Mouse (Mus musculus): ENCODE results near the gene Sh3bp4.

The Sh3bp4 gene

DNA sequence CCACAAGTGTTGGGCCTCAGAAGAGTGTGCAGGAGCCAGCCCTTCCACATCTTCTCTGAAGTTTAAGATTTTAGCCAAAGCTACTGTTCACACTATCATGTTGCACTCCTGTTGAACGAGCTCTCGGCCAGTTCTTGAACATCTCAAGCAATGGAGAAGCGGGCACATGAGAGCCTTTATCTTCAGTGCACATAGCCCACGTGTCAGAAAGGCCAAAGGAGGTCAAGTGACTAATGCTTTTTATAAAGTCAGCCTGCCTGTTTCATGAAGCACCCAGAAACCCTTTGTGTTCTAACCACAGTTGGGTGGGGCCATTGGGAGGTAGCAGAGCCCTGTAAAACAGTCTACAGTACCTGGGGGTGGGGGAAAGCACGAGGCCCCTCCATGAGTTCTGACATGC, 52.2 kb downstream of the Sh3bp4 start:
- no peak for DNase-seq (ENCODE audit: low read depth in 2 of 2, low spot score in 2 of 2)

GRCm38 (mm10) chr1:89124076-89124475, 53.9 kb downstream of the Sh3bp4 start:
- DNase-seq (ENCODE audit: low read depth in 2 of 2, low spot score in 2 of 2) = no peak

DNA sequence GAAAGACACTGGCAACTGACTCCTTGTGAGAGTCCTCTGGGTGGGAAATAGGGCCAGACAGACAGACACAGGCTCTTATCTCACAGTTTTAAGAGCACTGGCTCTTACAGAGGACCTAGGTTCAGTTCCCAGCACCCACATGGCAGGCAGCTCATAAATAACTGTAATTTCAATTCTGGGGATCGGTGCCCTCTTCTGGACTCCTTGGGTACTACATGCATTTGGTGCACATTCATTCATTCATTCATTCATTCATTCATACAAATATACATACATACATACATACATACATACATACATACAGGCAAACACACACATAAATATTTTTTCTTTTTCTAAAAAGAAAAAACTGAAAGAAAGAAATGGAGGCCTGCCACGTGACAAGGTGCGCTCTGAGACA, 56.9 kb downstream of the Sh3bp4 start:
- DNase-seq (ENCODE audit: low read depth in 2 of 2, low spot score in 2 of 2) = no peak

DNA sequence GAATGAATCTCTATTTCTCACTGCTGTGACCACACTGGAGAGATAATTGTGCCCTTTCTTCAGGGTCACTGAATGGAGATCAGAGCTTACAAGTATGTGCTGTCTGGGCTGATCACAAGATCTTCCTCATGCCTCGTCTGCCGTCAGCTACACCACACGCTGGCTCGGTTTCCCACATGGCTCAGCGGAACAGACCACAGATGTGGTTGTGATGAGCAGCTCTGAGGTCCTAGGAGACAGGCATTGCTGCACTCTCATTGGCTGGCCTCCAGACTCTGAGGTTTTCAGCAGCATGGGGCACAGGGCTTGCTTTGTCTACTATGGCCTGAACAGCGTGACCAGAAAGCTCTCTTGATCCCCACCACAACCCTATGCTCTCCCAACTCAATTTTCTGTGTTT, 60.2 kb downstream of the Sh3bp4 start:
- DNase-seq (ENCODE audit: low read depth in 2 of 2, low spot score in 2 of 2) = no peak

GRCm38 (mm10) chr1:89131018-89131540, 60.9 kb downstream of the Sh3bp4 start:
- DNase-seq (ENCODE audit: low read depth in 2 of 2, low spot score in 2 of 2) = no peak

DNA sequence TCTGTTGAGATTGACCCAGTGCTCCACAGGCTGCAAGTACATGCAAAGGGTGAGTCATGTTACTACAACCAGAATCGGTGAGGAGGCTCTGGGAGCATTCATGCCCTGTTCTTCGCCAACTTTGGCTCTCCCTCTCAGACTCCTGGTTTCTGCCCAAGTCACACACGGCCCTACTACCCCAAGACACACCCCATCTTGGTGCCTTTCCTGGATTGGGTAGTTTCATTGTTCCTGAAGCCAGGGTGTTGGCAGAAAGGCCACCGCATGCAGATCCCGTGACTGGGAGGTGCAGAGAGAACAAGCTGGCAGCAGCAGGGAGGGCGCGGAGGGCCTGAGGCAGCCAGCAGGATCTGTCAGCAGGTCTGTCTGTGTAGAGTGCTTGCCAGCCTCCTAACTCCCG, 61.5 kb downstream of the Sh3bp4 start:
- DNase-seq (ENCODE audit: low read depth in 2 of 2, low spot score in 2 of 2) = no peak

GRCm38 (mm10) chr1:89133266-89133665, 63.1 kb downstream of the Sh3bp4 start:
- no peak for DNase-seq (ENCODE audit: low read depth in 2 of 2, low spot score in 2 of 2)

DNA sequence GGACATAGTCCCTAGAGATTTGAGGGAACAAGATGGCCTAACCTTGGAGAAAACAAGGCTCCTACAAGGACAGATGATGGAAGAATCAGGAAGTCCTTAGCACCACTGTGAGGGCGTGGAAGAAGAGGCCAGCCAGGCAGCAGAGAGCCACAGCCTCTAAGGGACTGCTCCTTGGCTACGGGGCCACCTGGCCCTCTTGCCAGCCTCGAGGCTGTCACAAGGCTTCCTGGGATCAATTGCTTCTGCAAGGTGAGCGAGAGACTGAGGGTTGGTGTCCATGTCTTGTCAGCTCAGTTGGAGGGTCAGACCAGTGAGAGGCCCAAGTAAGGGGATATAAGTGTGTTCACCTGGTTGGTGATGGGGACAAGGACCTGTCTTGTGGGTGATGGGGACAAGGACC, 63.5 kb downstream of the Sh3bp4 start:
- no peak for DNase-seq (ENCODE audit: low read depth in 2 of 2, low spot score in 2 of 2)

- no peak for DNase-seq (ENCODE audit: low read depth in 2 of 2, low spot score in 2 of 2)
These were observed 66.0 kb downstream of the Sh3bp4 start for GRCm38 (mm10) chr1:89136089-89136811.

DNA sequence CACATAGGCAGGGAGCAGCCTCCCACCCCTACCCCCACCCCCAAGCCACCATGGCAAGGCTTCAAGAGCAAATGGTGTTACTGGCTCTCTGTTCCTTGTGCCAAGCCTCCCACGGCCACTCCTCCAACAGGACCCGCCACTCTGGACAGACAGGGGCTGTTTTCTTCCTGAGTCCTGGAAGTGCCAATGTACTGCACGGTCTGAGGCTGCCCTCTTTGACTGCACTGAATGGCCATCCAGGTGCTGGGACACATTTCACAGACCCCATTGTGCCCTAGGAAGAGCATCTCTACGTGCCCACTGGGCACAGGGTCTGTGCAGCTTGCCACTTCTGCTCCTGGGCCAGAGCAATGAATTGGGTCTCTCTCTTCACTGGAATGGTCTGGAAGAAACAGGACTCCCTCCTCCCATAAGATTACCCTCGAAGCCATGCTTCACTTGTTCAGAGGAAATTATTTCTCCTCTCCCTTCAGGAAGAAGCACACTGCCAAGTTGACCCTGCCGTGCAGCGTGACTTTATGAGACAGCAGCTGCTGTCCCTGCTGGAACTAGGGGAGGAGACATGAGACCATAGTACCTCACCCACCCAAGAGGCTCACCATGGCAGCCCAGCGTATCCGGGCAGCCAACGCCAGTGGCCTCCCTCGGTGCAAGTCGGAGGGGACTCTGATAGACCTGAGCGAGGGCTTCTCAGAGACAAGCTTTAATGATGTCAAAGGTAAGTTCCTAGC, 67.0 kb downstream of the Sh3bp4 start:
- DNase-seq (ENCODE audit: low read depth in 2 of 2, low spot score in 2 of 2) = no peak

DNA sequence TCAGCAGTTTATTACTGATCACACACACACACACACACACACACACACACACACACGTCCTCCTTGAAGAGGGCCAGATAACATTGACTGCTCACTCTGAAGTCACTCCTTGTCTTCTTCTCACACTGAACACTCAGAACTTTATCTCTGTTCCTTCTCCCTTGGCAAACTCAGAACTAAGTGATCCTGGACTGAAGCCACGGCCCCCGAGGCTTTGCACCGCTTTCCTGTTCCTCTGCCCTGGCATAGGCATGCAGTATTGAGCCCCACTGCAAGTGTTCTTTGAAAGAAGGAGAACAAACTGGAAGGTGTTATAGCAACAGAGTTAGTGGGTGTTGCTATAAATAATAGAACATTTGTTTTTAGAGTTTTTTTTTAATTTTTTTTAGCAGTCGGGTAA, 68.1 kb downstream of the Sh3bp4 start:
- DNase-seq (ENCODE audit: low read depth in 2 of 2, low spot score in 2 of 2) = no peak

GRCm38 (mm10) chr1:89140113-89140512, 69.9 kb downstream of the Sh3bp4 start:
- DNase-seq (ENCODE audit: low read depth in 2 of 2, low spot score in 2 of 2) = no peak

DNA sequence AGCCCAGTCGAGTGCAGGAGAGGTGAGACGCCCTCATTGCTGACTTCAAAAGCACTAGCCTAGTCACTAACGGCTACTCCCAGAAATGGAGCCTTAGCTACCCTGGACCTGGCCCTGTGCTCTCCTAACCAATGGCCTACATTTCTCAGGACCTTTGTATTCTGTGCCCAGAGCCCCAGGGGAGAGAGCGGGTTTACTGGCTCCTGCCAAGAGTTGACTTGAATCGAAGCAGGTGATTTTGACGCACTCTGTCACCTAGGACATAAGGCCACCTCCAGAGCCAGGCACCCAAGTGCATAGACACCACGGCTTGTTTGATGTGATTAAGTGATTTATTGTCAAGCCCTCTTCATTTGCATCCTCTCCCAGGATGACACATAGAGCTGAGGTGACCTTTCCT, 80.9 kb downstream of the Sh3bp4 start:
- DNase-seq (ENCODE audit: low read depth in 2 of 2, low spot score in 2 of 2) = no peak

DNA sequence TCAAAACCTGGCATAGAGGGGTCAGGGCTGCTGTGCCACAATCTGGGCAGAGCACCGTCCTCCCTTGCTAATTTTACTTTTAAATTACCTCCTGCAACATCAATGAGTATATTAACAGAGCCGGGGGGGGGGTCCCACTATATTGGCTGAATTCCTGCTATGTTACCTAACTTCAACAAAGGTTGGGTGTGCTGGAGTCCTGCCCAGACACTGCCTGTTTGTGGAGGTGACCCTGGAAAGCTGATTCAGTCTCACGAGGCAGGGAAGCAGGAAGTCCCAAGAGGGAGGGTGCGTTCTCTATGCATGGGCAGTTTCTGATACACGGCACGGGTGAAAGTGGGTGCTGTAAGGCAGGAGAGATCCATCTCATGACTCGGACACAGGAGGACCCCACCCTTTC, 82.4 kb downstream of the Sh3bp4 start:
- DNase-seq (ENCODE audit: low read depth in 2 of 2, low spot score in 2 of 2) = no peak

DNA sequence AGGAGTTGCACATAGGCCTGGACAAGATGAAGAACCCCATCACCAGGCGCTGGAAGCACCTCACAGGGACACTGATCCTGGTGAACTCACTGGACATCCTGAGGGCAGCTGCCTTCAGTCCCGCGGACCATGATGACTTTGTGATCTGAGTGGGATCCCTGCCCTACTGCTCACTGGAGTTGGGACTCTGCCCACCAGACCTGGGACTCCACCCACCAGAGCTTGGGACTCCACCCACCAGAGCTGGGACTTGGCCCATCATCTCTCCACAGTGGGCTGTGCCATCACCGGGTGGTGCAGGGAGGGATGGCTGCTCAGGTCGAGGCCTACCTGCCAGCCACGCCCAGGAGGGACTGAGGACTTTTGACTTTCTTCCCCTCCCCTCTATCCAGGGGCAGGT, 83.0 kb downstream of the Sh3bp4 start:
- no peak for DNase-seq (ENCODE audit: low read depth in 2 of 2, low spot score in 2 of 2)

- DNase-seq (ENCODE audit: low read depth in 2 of 2, low spot score in 2 of 2) = no peak
These were observed 93.3 kb downstream of the Sh3bp4 start for GRCm38 (mm10) chr1:89163483-89163882.

DNA sequence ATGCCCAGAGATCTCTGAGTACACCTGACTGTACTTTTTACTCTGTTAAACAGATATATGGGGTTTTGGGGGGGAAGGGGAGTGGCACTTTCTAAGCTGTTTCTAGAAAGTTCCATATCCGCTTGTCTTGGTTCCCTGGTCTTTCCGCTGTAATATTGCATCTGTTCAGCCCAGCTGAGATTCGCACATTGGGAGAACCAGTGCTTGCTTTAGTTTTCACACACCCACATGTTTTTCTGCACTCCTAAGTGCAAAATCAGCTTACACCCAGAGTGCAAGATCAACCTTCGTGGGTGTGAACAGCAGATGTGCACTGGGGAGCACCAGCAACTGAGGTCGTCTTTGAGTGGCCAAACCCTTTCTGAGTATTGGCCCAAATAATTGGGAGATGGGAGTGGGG, 94.1 kb downstream of the Sh3bp4 start:
- DNase-seq (ENCODE audit: low read depth in 2 of 2, low spot score in 2 of 2) = no peak

DNA sequence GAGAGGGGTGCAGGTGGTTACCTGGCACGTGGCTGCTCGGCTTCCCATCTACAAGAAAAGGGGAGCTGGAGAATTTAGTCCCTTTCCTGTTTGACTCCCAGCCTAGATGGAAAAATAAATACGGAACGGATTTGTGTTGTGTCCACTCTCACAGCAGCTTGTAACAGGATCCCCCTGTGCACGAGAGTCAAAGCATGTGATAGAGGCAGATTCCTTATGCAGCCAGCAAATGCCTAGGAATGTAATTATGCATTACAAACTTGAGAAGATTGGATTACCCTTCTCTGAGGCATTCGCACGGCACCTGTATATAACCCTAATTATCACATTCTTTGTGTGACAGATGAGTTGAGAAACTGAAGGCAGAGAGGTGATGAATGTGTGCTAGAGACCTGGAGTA, 94.5 kb downstream of the Sh3bp4 start:
- DNase-seq (ENCODE audit: low read depth in 2 of 2, low spot score in 2 of 2) = no peak

- DNase-seq (ENCODE audit: low read depth in 2 of 2, low spot score in 2 of 2) = no peak
These were observed 96.6 kb downstream of the Sh3bp4 start for GRCm38 (mm10) chr1:89166814-89167249.

DNA sequence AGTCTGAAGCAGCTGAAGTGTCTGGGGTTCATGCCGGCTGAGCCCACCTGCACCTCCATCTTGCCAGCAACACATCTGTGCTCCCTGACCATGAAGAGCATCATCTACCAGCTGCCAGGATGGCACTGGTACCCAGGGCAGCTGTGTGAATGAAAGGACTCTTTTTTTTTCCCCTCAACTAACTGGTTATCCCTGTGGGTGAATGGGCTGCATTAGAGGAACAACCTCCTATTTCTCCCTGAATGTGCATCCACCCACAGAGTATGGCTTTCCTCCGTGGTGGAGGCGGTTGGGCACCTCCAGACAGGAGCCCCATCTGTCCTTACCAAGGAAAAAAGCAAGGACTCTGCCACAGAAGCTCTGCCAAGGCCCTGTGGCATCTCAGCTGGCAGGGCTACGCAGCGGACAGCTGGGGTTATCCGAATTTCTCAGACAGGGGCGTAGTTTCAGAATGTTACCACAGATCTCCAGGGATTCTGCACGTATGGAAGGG, 101.1 kb downstream of the Sh3bp4 start:
- DNase-seq (ENCODE audit: low read depth in 2 of 2, low spot score in 2 of 2) = no peak

DNA sequence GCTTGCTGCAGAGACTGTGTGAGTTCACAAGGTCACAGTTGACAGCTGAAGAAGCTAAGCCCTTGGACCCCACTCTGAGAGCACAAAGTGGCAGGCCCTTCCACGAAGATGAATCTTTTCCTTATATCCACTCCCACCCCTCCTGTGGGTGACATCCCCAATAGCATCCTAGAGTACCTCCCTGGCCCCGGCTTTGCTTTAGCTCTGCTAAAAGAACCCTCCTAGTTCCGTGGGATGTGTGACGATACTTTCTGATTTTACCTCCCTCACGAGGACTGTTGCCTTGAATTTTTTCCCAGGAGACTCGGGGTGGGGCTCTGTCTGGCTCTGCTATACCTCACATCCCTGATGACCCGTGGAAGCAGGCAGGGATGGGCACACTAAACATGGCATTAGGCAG, 104.4 kb downstream of the Sh3bp4 start:
- no peak for DNase-seq (ENCODE audit: low read depth in 2 of 2, low spot score in 2 of 2)

GRCm38 (mm10) chr1:89175355-89175754, 105.1 kb downstream of the Sh3bp4 start:
- DNase-seq (ENCODE audit: low read depth in 2 of 2, low spot score in 2 of 2) = no peak

Data from CD8-positive naive resting alpha-beta T cell, adult 2 months (primary cell).